Mouse (Mus musculus) heart, embryonic 10.5 days (tissue): ENCODE results near the gene Ncdn. TPM values are rescaled to one million over a fixed set of nuclear protein-coding genes. Genes with fewer than 3 reads are reported as not detected.

Source experiments
- DNase-seq: peaks from one replicate; pipeline ENCODE4 v3.0.0-alpha.2; 2017; ENCODE audit warnings: low spot score
- H3K27ac ChIP-seq: fragments of 300-500 bp; sonication (generic); 2 replicates; pipeline ENCODE4 v1.5.1; 2016; ENCODE audit warnings: mild to moderate bottlenecking
- H3K27me3 ChIP-seq: fragments of 300-500 bp; sonication (generic); 2 replicates; pipeline ENCODE4 v1.6.1; 2016; ENCODE audit warnings: mild to moderate bottlenecking; ENCODE audit not compliant: poor library complexity, insufficient read depth, severe bottlenecking
- H3K36me3 ChIP-seq: fragments of 300-500 bp; sonication (generic); 2 replicates; pipeline ENCODE4 v1.6.1; 2016; ENCODE audit warnings: mild to moderate bottlenecking, moderate library complexity
- H3K4me1 ChIP-seq: fragments of 300-500 bp; sonication (generic); 2 replicates; pipeline ENCODE4 v1.6.1; 2016; ENCODE audit warnings: mild to moderate bottlenecking
- H3K4me3 ChIP-seq: fragments of 300-500 bp; sonication (generic); 2 replicates; pipeline ENCODE4 v1.5.1; 2016; ENCODE audit warnings: mild to moderate bottlenecking, moderate library complexity
- H3K9me3 ChIP-seq: fragments of 300-500 bp; sonication (generic); 2 replicates; pipeline ENCODE4 v1.6.1; 2016; ENCODE audit warnings: mild to moderate bottlenecking, moderate library complexity
- WGBS: fragments of 180-500 bp; shearing (Covaris S2); methylation state at CpG from one replicate; pipeline ENCODE4 v1.1.7; 2016; 5-methylcytosine and 5-hydroxymethylcytosine counted together
- polyA plus RNA-seq: library from polyadenylated mRNA; unstranded; fragments of >200 nt; fragmentation: Nextera tagmentation; extraction: Ambion mirVana; gene quantifications from 2 replicates; pipeline ENCODE4 v1.2.1, GENCODE M21; 2016

Ncdn gene
- polyA plus RNA-seq, result 27.0 and 31.6 TPM in 2 replicates

- H3K9me3 ChIP-seq, result no peaks in the 10 kb centered on the region
- H3K4me3 ChIP-seq, result peak within 1 kb of the TSS; percentile 88
- peaks cover 39% of the 10 kb centered on the region for H3K36me3 ChIP-seq
- H3K27me3 ChIP-seq, result no peaks in the 10 kb centered on the region
- peak within 1 kb of the TSS; percentile 96 for H3K27ac ChIP-seq
- H3K4me1 ChIP-seq, result peaks cover 45% of the 10 kb centered on the region
- WGBS, result under 1% methylated on average over 71 of the region's 71 CpGs
- peak; percentile 99 for DNase-seq
Observed at GRCm38 (mm10) chr4:126753268-126754230, at the start of gene Ncdn, which contains the start of gene AU040320. Gene Ncdn (minus strand): TSS chr4:126753438. Gene AU040320 (plus strand): TSS chr4:126753544.

GRCm38 (mm10) chr4:126802174-126802573 is 48.9 kb upstream of the Ncdn start:
- Histone ChIP-seq H3K4me1 (peaks cover 25% of the 10 kb centered on the region), H3K27ac (no peak overlapping the region), H3K27me3 (no peaks in the 10 kb centered on the region), H3K4me3 (no peak overlapping the region), H3K9me3 (no peaks in the 10 kb centered on the region), H3K36me3 (0 out of 2 replicates have a peak, but pooled peaks cover 3% of the 10 kb centered on the region)
- DNase-seq, result peak; percentile 57
- WGBS, result 91% methylated on average over 8 of the region's 8 CpGs

- Histone ChIP-seq H3K27ac (no peak overlapping the region), H3K4me1 (no peaks in the 10 kb centered on the region), H3K27me3 (no peaks in the 10 kb centered on the region), H3K9me3 (no peaks in the 10 kb centered on the region), H3K36me3 (peaks cover 32% of the 10 kb centered on the region), H3K4me3 (no peak overlapping the region)
- no peak for DNase-seq
- 87% methylated on average over 7 of the region's 7 CpGs for WGBS
Observed at GRCm38 (mm10) chr4:126792341-126793102, 39.3 kb upstream of the Ncdn start.

- Histone ChIP-seq H3K27me3 (no peaks in the 10 kb centered on the region), H3K4me3 (no peak overlapping the region), H3K27ac (no peak overlapping the region), H3K36me3 (no peaks in the 10 kb centered on the region), H3K9me3 (no peaks in the 10 kb centered on the region), H3K4me1 (peaks cover 6% of the 10 kb centered on the region; the same call in 1 of the 2 replicates)
- WGBS, result 81% methylated on average over 8 of the region's 8 CpGs
- no peak for DNase-seq
Observed at GRCm38 (mm10) chr4:126782996-126783395, 29.8 kb upstream of the Ncdn start.

GRCm38 (mm10) chr4:126782512-126782911 is 29.3 kb upstream of the Ncdn start:
- no peaks in the 10 kb centered on the region for H3K27me3 ChIP-seq
- H3K36me3 ChIP-seq, result no peaks in the 10 kb centered on the region
- DNase-seq, result no peak
- H3K9me3 ChIP-seq, result no peaks in the 10 kb centered on the region
- peaks cover 6% of the 10 kb centered on the region; the same call in 1 of the 2 replicates for H3K4me1 ChIP-seq
- no peak overlapping the region for H3K4me3 ChIP-seq
- 89% methylated on average over 8 of the region's 8 CpGs for WGBS
- H3K27ac ChIP-seq, result no peak overlapping the region

GRCm38 (mm10) chr4:126781871-126782270 is 28.6 kb upstream of the Ncdn start:
- DNase-seq, result no peak
- peaks cover 6% of the 10 kb centered on the region; the same call in 1 of the 2 replicates for H3K4me1 ChIP-seq
- no peaks in the 10 kb centered on the region for H3K27me3 ChIP-seq
- H3K27ac ChIP-seq, result no peak overlapping the region
- H3K4me3 ChIP-seq, result no peak overlapping the region
- no peaks in the 10 kb centered on the region for H3K36me3 ChIP-seq
- WGBS, result 84% methylated on average over 3 of the region's 3 CpGs
- no peaks in the 10 kb centered on the region for H3K9me3 ChIP-seq

- H3K27ac ChIP-seq, result no peak overlapping the region
- no peaks in the 10 kb centered on the region for H3K36me3 ChIP-seq
- DNase-seq, result no peak
- no peaks in the 10 kb centered on the region for H3K9me3 ChIP-seq
- H3K27me3 ChIP-seq, result no peaks in the 10 kb centered on the region
- H3K4me1 ChIP-seq, result peaks cover 6% of the 10 kb centered on the region; the same call in 1 of the 2 replicates
- WGBS, result 75% methylated on average over 12 of the region's 12 CpGs
- no peak overlapping the region for H3K4me3 ChIP-seq
Observed at GRCm38 (mm10) chr4:126779826-126780775, 26.9 kb upstream of the Ncdn start.

- Histone ChIP-seq H3K27ac (no peak overlapping the region), H3K4me1 (peaks cover 6% of the 10 kb centered on the region; the same call in 1 of the 2 replicates), H3K4me3 (no peak overlapping the region), H3K27me3 (no peaks in the 10 kb centered on the region), H3K36me3 (no peaks in the 10 kb centered on the region), H3K9me3 (no peaks in the 10 kb centered on the region)
- DNase-seq, result no peak
- WGBS, result 54% methylated on average over 8 of the region's 8 CpGs
Observed at GRCm38 (mm10) chr4:126779148-126779581, 25.9 kb upstream of the Ncdn start.

GRCm38 (mm10) chr4:126775182-126775581 is 21.9 kb upstream of the Ncdn start:
- WGBS, result 79% methylated on average over 1 of the region's 1 CpGs
- H3K27ac ChIP-seq, result no peak overlapping the region
- no peaks in the 10 kb centered on the region for H3K27me3 ChIP-seq
- H3K4me1 ChIP-seq, result peaks cover 6% of the 10 kb centered on the region; the same call in 1 of the 2 replicates
- H3K4me3 ChIP-seq, result no peak overlapping the region
- H3K36me3 ChIP-seq, result no peaks in the 10 kb centered on the region
- H3K9me3 ChIP-seq, result no peaks in the 10 kb centered on the region
- DNase-seq, result no peak

- Histone ChIP-seq H3K9me3 (no peaks in the 10 kb centered on the region), H3K4me3 (no peak overlapping the region), H3K4me1 (peaks cover 3% of the 10 kb centered on the region; the same call in 1 of the 2 replicates), H3K27me3 (no peaks in the 10 kb centered on the region), H3K36me3 (no peaks in the 10 kb centered on the region), H3K27ac (no peak overlapping the region)
- WGBS, result 84% methylated on average over 6 of the region's 6 CpGs
- DNase-seq, result no peak
Observed at GRCm38 (mm10) chr4:126773871-126774270, 20.6 kb upstream of the Ncdn start.

GRCm38 (mm10) chr4:126770831-126771230 is 17.6 kb upstream of the Ncdn start:
- no peak for DNase-seq
- 81% methylated on average over 4 of the region's 4 CpGs for WGBS
- Histone ChIP-seq H3K9me3 (no peaks in the 10 kb centered on the region), H3K4me1 (no peaks in the 10 kb centered on the region), H3K27me3 (no peaks in the 10 kb centered on the region), H3K36me3 (0 out of 2 replicates have a peak, but pooled peaks cover 7% of the 10 kb centered on the region), H3K27ac (no peak overlapping the region), H3K4me3 (no peak overlapping the region)
